Mouse (Mus musculus): ENCODE results near the gene Mybpc3. TPM values are rescaled to one million over a fixed set of nuclear protein-coding genes. Genes with fewer than 3 reads are reported as not detected.

The Mybpc3 gene
- polyA plus RNA-seq, 1 experiment from 2014 or later, result not detected

- no peaks in the 10 kb centered on the region for H3K27me3 ChIP-seq (replicated peaks; ENCODE audit: control insufficient read depth, insufficient read depth, low read length)
- no peak overlapping the region for H3K4me2 ChIP-seq (replicated peaks; ENCODE audit: low read depth)
- 92% methylated on average over 4 of the region's 4 CpGs for WGBS
- no peaks in the 10 kb centered on the region for H3K9me3 ChIP-seq (ENCODE audit: control insufficient read depth)
- no peak for TF ChIP-seq CTCF (IDR thresholded peaks at IDR 0.05; ENCODE audit: low read depth)
- H3K27ac ChIP-seq (ENCODE audit: low read depth, low read length), result no peak overlapping the region
- no peak overlapping the region for H3K9ac ChIP-seq (ENCODE audit: low read depth, low read length)
- no peaks in the 10 kb centered on the region for H3K4me1 ChIP-seq (replicated peaks; ENCODE audit: control insufficient read depth, insufficient read depth, low read length)
- H3K4me3 ChIP-seq (ENCODE audit: low read depth, low read length), result no peak overlapping the region
- peaks cover 44% of the 10 kb centered on the region for H3K36me3 ChIP-seq (ENCODE audit: control insufficient read depth, insufficient read depth)
- no peak for ATAC-seq
Observed at GRCm38 (mm10) chr2:91175490-91175889, 57.5 kb downstream of the Mybpc3 start.

- Histone ChIP-seq H3K9ac (ENCODE audit: low read depth, low read length) (no peak overlapping the region), H3K4me1 (replicated peaks; ENCODE audit: control insufficient read depth, insufficient read depth, low read length) (no peaks in the 10 kb centered on the region), H3K9me3 (ENCODE audit: control insufficient read depth) (no peaks in the 10 kb centered on the region), H3K4me3 (ENCODE audit: low read depth, low read length) (no peak overlapping the region), H3K27ac (ENCODE audit: low read depth, low read length) (no peak overlapping the region), H3K27me3 (replicated peaks; ENCODE audit: control insufficient read depth, insufficient read depth, low read length) (no peaks in the 10 kb centered on the region), H3K4me2 (replicated peaks; ENCODE audit: low read depth) (no peak overlapping the region), H3K36me3 (ENCODE audit: control insufficient read depth, insufficient read depth) (peaks cover 44% of the 10 kb centered on the region)
- no peak for TF ChIP-seq CTCF (IDR thresholded peaks at IDR 0.05; ENCODE audit: low read depth)
- 58% methylated on average over 6 of the region's 6 CpGs for WGBS
- ATAC-seq, result no peak
Observed at GRCm38 (mm10) chr2:91176234-91176633, 58.3 kb downstream of the Mybpc3 start.

DNA sequence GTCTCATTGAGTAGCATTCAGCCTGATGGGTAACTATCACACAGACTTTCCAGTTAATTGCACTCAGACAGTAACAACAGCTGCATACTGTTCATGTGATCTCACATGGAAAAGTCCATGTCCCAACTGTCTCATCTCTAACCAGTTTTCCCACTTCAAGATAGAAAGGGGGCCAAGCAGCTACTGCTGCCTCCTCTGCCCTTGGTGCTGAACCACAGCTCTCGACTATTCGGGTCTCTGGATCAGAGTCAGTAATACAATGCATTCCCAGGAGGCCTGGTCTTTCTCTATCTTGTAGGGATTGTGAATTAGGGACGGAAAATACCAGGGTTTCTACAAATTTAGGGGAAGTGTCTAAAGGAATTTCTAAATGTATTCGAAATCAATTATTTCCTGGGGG is 61.9 kb downstream of the Mybpc3 start:
- TF ChIP-seq CTCF (IDR thresholded peaks at IDR 0.05; ENCODE audit: low read depth), result no peak
- H3K4me2 ChIP-seq (replicated peaks; ENCODE audit: low read depth), result no peak overlapping the region
- no peak overlapping the region for H3K27ac ChIP-seq (ENCODE audit: low read depth, low read length)
- no peak overlapping the region for H3K9ac ChIP-seq (ENCODE audit: low read depth, low read length)
- no peaks in the 10 kb centered on the region for H3K9me3 ChIP-seq (ENCODE audit: control insufficient read depth)
- no peaks in the 10 kb centered on the region; the same call in 1 of the 2 replicates for H3K4me1 ChIP-seq (replicated peaks; ENCODE audit: control insufficient read depth, insufficient read depth, low read length)
- peaks cover 16% of the 10 kb centered on the region for H3K36me3 ChIP-seq (ENCODE audit: control insufficient read depth, insufficient read depth)
- ATAC-seq, result no peak
- no peak overlapping the region for H3K4me3 ChIP-seq (ENCODE audit: low read depth, low read length)
- no peaks in the 10 kb centered on the region for H3K27me3 ChIP-seq (replicated peaks; ENCODE audit: control insufficient read depth, insufficient read depth, low read length)
- WGBS, result 46% methylated on average over 4 of the region's 4 CpGs

- peaks cover 11% of the 10 kb centered on the region for H3K36me3 ChIP-seq (ENCODE audit: control insufficient read depth, insufficient read depth)
Observed at GRCm38 (mm10) chr2:91180706-91181105, 62.8 kb downstream of the Mybpc3 start.

DNA sequence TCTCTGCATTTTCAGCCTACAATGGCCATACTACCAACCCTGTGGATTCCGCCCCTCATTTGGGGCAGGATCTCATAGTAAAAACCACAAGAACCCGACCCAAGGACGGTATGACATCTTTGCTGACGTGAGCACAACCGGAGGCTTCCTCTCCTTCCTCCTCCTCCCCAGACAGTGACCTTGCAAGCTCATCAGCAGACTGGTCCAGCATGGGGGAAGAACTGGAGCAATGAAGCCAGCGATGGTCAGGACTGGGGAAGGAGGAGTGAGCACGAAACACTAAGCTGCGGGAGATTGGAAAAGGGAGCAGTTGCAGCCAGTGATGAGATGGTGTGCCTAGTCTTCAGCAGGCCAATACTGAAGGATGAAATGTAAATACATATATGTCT is 64.1 kb downstream of the Mybpc3 start:
- Histone ChIP-seq H3K27me3 (replicated peaks; ENCODE audit: control insufficient read depth, insufficient read depth, low read length) (no peaks in the 10 kb centered on the region), H3K27ac (ENCODE audit: low read depth, low read length) (no peak overlapping the region), H3K9ac (ENCODE audit: low read depth, low read length) (peak overlapping the region; percentile 73; the same call in 1 of the 2 replicates), H3K4me3 (ENCODE audit: low read depth, low read length) (peak overlapping the region; percentile 93), H3K4me1 (replicated peaks; ENCODE audit: control insufficient read depth, insufficient read depth, low read length) (no peaks in the 10 kb centered on the region; the same call in 1 of the 2 replicates), H3K36me3 (ENCODE audit: control insufficient read depth, insufficient read depth) (no peaks in the 10 kb centered on the region; the same call in 1 of the 2 replicates), H3K4me2 (replicated peaks; ENCODE audit: low read depth) (peak overlapping the region; percentile 98), H3K9me3 (ENCODE audit: control insufficient read depth) (no peaks in the 10 kb centered on the region)
- ATAC-seq, result no peak
- no peak for TF ChIP-seq CTCF (IDR thresholded peaks at IDR 0.05; ENCODE audit: low read depth)
- WGBS, result 12% methylated on average over 8 of the region's 8 CpGs

More at GRCm38 (mm10) chr2:91180706-91181105, 62.8 kb downstream of the Mybpc3 start:
- Histone ChIP-seq H3K9ac (ENCODE audit: low read depth, low read length) (no peak overlapping the region), H3K27ac (ENCODE audit: low read depth, low read length) (no peak overlapping the region), H3K4me3 (ENCODE audit: low read depth, low read length) (no peak overlapping the region), H3K4me1 (replicated peaks; ENCODE audit: control insufficient read depth, insufficient read depth, low read length) (no peaks in the 10 kb centered on the region; the same call in 1 of the 2 replicates), H3K4me2 (replicated peaks; ENCODE audit: low read depth) (no peak overlapping the region), H3K9me3 (ENCODE audit: control insufficient read depth) (no peaks in the 10 kb centered on the region), H3K27me3 (replicated peaks; ENCODE audit: control insufficient read depth, insufficient read depth, low read length) (no peaks in the 10 kb centered on the region)
- ATAC-seq, result no peak
- WGBS, result 78% methylated on average over 5 of the region's 5 CpGs
- no peak for TF ChIP-seq CTCF (IDR thresholded peaks at IDR 0.05; ENCODE audit: low read depth)

DNA sequence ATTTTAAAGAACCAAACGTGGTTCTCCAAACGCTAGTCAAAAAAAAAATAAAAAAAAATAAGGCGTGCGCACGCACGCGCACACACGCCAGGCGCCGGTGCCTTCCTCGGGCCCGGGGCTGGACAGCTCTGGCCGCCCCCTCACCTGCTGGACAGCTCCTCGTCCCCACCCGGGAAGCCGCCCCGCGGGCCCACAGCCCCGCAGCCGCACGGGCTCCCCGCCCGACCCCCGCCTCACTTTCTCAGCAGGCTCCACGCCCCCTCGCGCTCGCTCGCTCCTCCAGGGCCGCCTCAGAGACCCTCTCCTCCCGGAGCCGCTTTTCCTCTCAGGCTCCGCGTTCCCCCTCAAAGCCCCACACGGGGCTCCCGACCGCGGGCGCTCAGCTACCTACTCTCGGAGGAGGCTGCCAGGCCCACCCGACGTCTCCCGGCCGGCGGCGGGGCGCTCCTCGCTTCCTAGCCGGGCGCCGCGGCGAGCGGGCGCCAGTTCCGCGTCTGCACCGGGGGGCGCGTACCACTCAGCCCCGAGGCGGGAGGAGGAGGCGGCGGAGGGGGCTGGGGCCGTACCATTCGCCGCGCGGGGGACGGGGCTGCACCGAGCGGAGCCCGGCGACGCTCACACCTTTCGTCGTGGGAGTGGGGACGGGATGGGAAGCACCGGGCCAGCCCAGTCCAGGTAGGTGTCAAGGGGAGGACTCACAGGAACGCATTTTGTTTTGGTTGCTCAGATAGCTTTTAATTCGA is 64.6 kb downstream of the Mybpc3 start:
- Histone ChIP-seq H3K27me3 (replicated peaks; ENCODE audit: control insufficient read depth, insufficient read depth, low read length) (no peaks in the 10 kb centered on the region), H3K4me1 (replicated peaks; ENCODE audit: control insufficient read depth, insufficient read depth, low read length) (no peaks in the 10 kb centered on the region; the same call in 1 of the 2 replicates), H3K27ac (ENCODE audit: low read depth, low read length) (peak overlapping the region; percentile 64; the same call in 1 of the 2 replicates), H3K36me3 (ENCODE audit: control insufficient read depth, insufficient read depth) (no peaks in the 10 kb centered on the region; the same call in 1 of the 2 replicates), H3K4me2 (replicated peaks; ENCODE audit: low read depth) (peak overlapping the region; percentile 98), H3K9ac (ENCODE audit: low read depth, low read length) (peak overlapping the region; percentile 73), H3K4me3 (ENCODE audit: low read depth, low read length) (peak overlapping the region; percentile 93), H3K9me3 (ENCODE audit: control insufficient read depth) (no peaks in the 10 kb centered on the region)
- ATAC-seq, result peak; percentile 90
- TF ChIP-seq CTCF (IDR thresholded peaks at IDR 0.05; ENCODE audit: low read depth), result no peak
- WGBS, result under 1% methylated on average over 76 of the region's 81 CpGs

Data from intestine, postnatal 0 days (tissue).